Mouse (Mus musculus): ENCODE data around the gene Ubqln1. TPM values are rescaled to one million over a fixed set of nuclear protein-coding genes. Genes with fewer than 3 reads are reported as not detected.

Gene Ubqln1
- polyA plus RNA-seq, 1 experiment, result 75.4 TPM

DNA sequence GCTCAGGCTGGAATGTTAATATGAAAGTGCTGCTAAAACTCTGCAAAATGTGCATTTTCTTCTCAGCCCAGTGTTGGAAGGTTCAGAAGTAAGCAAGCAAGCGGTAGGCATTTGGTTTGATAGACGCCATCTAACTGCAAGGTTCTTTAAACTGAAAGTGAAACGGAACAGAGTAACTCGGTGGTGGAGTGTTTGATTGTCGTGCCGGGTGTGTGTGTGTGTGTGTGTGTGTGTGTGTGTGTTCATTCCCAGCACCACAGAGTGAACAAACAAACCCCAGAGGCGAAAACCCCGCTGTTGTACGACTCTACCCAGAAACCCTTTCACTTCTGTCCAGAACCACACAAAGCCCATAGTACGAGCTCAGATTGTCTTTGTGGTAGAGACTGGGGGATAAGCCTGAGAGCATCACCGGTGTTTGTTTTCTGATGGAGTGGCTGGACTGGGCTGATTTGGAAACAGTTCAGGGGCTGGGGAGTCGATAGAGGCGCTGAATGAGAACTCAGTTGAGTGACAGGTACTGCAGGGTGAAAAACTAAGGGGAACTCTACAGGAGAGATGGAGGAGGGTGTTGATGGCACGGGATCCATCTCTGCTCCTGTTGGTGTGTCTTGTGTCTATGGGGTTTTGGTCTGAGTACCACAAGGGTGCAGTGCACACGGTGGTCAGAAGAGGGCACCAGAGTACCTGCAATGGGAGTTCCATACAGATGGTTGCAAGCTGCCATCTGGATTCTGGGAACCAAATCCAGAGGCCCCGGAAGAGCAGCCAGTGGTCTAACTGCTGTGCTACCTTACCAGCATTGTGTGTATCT, 57.1 kb downstream of the Ubqln1 start:
- WGBS, result 3% methylated on average over 16 of the region's 16 CpGs
- peak; percentile 74 to 77 for DNase-seq (ENCODE audit: low read depth in 1 of 2, low spot score in 2 of 2)
- H3K4me1 ChIP-seq (ENCODE audit: control insufficient read depth, insufficient read depth, insufficient read length), result peaks cover 7% of the 10 kb centered on the region; the same call in 1 of the 2 replicates
- peak overlapping the region; percentile 91 for H3K4me3 ChIP-seq (ENCODE audit: extremely low read depth, insufficient read depth, insufficient read length)
- H3K36me3 ChIP-seq (ENCODE audit: control insufficient read depth, insufficient read depth, low read length), result peaks cover 22% of the 10 kb centered on the region
- peak overlapping the region; percentile 81 for H3K27ac ChIP-seq (ENCODE audit: insufficient read depth, low read length)
- TF ChIP-seq CTCF (IDR thresholded peaks at IDR 0.05; ENCODE audit: extremely low read depth, insufficient read depth, insufficient read length, insufficient replicate concordance), result peak; percentile 76; the same call in 1 of the 2 replicates
- no peak for TF ChIP-seq POLR2A (IDR thresholded peaks at IDR 0.05; ENCODE audit: low read depth, low read length)
- H3K27me3 ChIP-seq (ENCODE audit: control insufficient read depth, insufficient read depth, low read length), result no peaks in the 10 kb centered on the region

GRCm38 (mm10) chr13:58157447-58158098, 57.9 kb downstream of the Ubqln1 start, which contains the start of gene Idnk:
Idnk (plus strand) TSS chr13:58157649.
- WGBS, result 2% methylated on average over 30 of the region's 30 CpGs
- Histone ChIP-seq H3K27me3 (ENCODE audit: control insufficient read depth, insufficient read depth, low read length) (no peaks in the 10 kb centered on the region), H3K36me3 (ENCODE audit: control insufficient read depth, insufficient read depth, low read length) (peaks cover 18% of the 10 kb centered on the region), H3K4me1 (ENCODE audit: control insufficient read depth, insufficient read depth, insufficient read length) (peaks cover 7% of the 10 kb centered on the region; the same call in 1 of the 2 replicates), H3K4me3 (ENCODE audit: extremely low read depth, insufficient read depth, insufficient read length) (peak within 1 kb of the TSS; percentile 91), H3K27ac (ENCODE audit: insufficient read depth, low read length) (peak within 1 kb of the TSS; percentile 81)
- peak; percentile 23 to 82 for DNase-seq (ENCODE audit: low read depth in 1 of 2, low spot score in 2 of 2)
- TF ChIP-seq POLR2A (IDR thresholded peaks at IDR 0.05; ENCODE audit: low read depth, low read length), result peak; percentile 61; the same call in 1 of the 2 replicates
- 0 out of 2 replicates have a peak, but pooled peaks have one; percentile 1 for TF ChIP-seq CTCF (IDR thresholded peaks at IDR 0.05; ENCODE audit: extremely low read depth, insufficient read depth, insufficient read length, insufficient replicate concordance)

- H3K4me3 ChIP-seq (ENCODE audit: extremely low read depth, insufficient read depth, insufficient read length), result peak overlapping the region; percentile 91
- no peak for TF ChIP-seq POLR2A (IDR thresholded peaks at IDR 0.05; ENCODE audit: low read depth, low read length)
- no peak for TF ChIP-seq CTCF (IDR thresholded peaks at IDR 0.05; ENCODE audit: extremely low read depth, insufficient read depth, insufficient read length, insufficient replicate concordance)
- WGBS, result 23% methylated on average over 8 of the region's 8 CpGs
These were observed 58.4 kb downstream of the Ubqln1 start for GRCm38 (mm10) chr13:58157036-58157435.

GRCm38 (mm10) chr13:58156031-58156430, 59.4 kb downstream of the Ubqln1 start:
- Histone ChIP-seq H3K27ac (ENCODE audit: insufficient read depth, low read length) (no peak overlapping the region), H3K36me3 (ENCODE audit: control insufficient read depth, insufficient read depth, low read length) (peaks cover 12% of the 10 kb centered on the region), H3K27me3 (ENCODE audit: control insufficient read depth, insufficient read depth, low read length) (no peaks in the 10 kb centered on the region), H3K4me1 (ENCODE audit: control insufficient read depth, insufficient read depth, insufficient read length) (peaks cover 7% of the 10 kb centered on the region; the same call in 1 of the 2 replicates), H3K4me3 (ENCODE audit: extremely low read depth, insufficient read depth, insufficient read length) (no peak overlapping the region)
- no peak for DNase-seq (ENCODE audit: low read depth in 1 of 2, low spot score in 2 of 2)
- TF ChIP-seq CTCF (IDR thresholded peaks at IDR 0.05; ENCODE audit: extremely low read depth, insufficient read depth, insufficient read length, insufficient replicate concordance), result no peak
- TF ChIP-seq POLR2A (IDR thresholded peaks at IDR 0.05; ENCODE audit: low read depth, low read length), result no peak
- 91% methylated on average over 2 of the region's 2 CpGs for WGBS

More at GRCm38 (mm10) chr13:58157036-58157435, 58.4 kb downstream of the Ubqln1 start:
- DNase-seq (ENCODE audit: low read depth in 1 of 2, low spot score in 2 of 2), result no peak
- H3K27me3 ChIP-seq (ENCODE audit: control insufficient read depth, insufficient read depth, low read length), result no peaks in the 10 kb centered on the region
- H3K4me1 ChIP-seq (ENCODE audit: control insufficient read depth, insufficient read depth, insufficient read length), result peaks cover 7% of the 10 kb centered on the region; the same call in 1 of the 2 replicates
- peaks cover 17% of the 10 kb centered on the region for H3K36me3 ChIP-seq (ENCODE audit: control insufficient read depth, insufficient read depth, low read length)
- H3K27ac ChIP-seq (ENCODE audit: insufficient read depth, low read length), result peak overlapping the region; percentile 81; the same call in 1 of the 2 replicates

GRCm38 (mm10) chr13:58150442-58150841, 65.0 kb downstream of the Ubqln1 start:
- Histone ChIP-seq H3K27ac (ENCODE audit: insufficient read depth, low read length) (no peak overlapping the region), H3K4me3 (ENCODE audit: extremely low read depth, insufficient read depth, insufficient read length) (no peak overlapping the region), H3K4me1 (ENCODE audit: control insufficient read depth, insufficient read depth, insufficient read length) (no peaks in the 10 kb centered on the region), H3K36me3 (ENCODE audit: control insufficient read depth, insufficient read depth, low read length) (no peaks in the 10 kb centered on the region), H3K27me3 (ENCODE audit: control insufficient read depth, insufficient read depth, low read length) (no peaks in the 10 kb centered on the region)
- TF ChIP-seq POLR2A (IDR thresholded peaks at IDR 0.05; ENCODE audit: low read depth, low read length) (no peak), CTCF (IDR thresholded peaks at IDR 0.05; ENCODE audit: extremely low read depth, insufficient read depth, insufficient read length, insufficient replicate concordance) (no peak)
- 85% methylated on average over 11 of the region's 11 CpGs for WGBS
- no peak for DNase-seq (ENCODE audit: low read depth in 1 of 2, low spot score in 2 of 2)

- Histone ChIP-seq H3K27ac (ENCODE audit: insufficient read depth, low read length) (no peak overlapping the region), H3K36me3 (ENCODE audit: control insufficient read depth, insufficient read depth, low read length) (no peaks in the 10 kb centered on the region), H3K4me3 (ENCODE audit: extremely low read depth, insufficient read depth, insufficient read length) (no peak overlapping the region), H3K4me1 (ENCODE audit: control insufficient read depth, insufficient read depth, insufficient read length) (no peaks in the 10 kb centered on the region), H3K27me3 (ENCODE audit: control insufficient read depth, insufficient read depth, low read length) (no peaks in the 10 kb centered on the region)
- TF ChIP-seq POLR2A (IDR thresholded peaks at IDR 0.05; ENCODE audit: low read depth, low read length) (no peak), CTCF (IDR thresholded peaks at IDR 0.05; ENCODE audit: extremely low read depth, insufficient read depth, insufficient read length, insufficient replicate concordance) (no peak)
- 88% methylated on average over 3 of the region's 3 CpGs for WGBS
- no peak for DNase-seq (ENCODE audit: low read depth in 1 of 2, low spot score in 2 of 2)
These were observed 65.8 kb downstream of the Ubqln1 start for GRCm38 (mm10) chr13:58149629-58150028.
